Mouse (Mus musculus) kidney, adult 8-10 months (tissue): ENCODE results near the gene Cbx1.
A peak's percentile ranks its signal among the peaks of the same experiment; 100 is the strongest.
"Not testable (repeated sequence)": the region's sequence is repeated elsewhere in the genome, so short reads cannot be mapped to it uniquely, and the experiment has no call there.

ENCODE experiments used
- DNase-seq, 2 experiments: peaks; one replicate each; pipeline ENCODE4 v3.0.0; 2022

Cbx1 gene

DNA sequence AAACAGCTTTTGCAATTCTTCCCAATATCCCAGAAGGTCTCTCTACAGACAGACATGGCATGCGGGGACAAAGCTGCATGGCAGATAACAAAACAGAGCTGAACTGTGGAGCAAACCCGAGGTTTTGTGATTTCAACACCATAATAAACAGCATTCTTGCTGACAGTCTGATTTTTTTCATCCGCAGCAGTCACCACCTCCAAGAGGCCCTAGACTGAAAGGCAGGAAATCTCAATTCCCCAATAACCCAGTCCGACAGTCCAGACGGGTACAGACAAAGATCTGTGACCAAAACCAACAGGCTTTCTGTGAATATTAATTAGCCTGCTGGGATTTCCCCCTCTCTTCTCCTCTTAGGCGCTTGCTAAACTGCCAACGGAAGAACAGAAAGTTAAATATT, 13.3 kb upstream of the Cbx1 start:
- no peak for DNase-seq

DNA sequence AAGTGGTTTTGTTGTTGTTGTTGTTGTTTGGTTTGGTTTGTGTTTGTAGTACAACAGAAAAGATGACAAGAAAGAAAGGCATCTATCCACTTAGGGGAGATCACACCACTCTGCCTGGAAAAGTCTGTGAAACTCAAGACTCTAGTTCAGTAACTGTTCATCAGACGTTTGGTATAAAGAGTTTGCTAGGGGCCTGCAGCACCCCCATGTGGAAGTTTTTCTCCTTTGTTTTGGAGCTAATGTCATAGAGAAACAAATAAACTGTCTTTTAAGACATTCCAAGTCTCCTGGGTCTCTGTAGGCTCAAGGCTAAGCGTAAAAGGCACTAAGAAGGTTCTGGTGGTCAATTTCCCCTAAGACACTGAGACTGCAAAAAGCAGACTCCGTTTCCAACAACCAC, 12.9 kb upstream of the Cbx1 start:
- no peak for DNase-seq

DNA sequence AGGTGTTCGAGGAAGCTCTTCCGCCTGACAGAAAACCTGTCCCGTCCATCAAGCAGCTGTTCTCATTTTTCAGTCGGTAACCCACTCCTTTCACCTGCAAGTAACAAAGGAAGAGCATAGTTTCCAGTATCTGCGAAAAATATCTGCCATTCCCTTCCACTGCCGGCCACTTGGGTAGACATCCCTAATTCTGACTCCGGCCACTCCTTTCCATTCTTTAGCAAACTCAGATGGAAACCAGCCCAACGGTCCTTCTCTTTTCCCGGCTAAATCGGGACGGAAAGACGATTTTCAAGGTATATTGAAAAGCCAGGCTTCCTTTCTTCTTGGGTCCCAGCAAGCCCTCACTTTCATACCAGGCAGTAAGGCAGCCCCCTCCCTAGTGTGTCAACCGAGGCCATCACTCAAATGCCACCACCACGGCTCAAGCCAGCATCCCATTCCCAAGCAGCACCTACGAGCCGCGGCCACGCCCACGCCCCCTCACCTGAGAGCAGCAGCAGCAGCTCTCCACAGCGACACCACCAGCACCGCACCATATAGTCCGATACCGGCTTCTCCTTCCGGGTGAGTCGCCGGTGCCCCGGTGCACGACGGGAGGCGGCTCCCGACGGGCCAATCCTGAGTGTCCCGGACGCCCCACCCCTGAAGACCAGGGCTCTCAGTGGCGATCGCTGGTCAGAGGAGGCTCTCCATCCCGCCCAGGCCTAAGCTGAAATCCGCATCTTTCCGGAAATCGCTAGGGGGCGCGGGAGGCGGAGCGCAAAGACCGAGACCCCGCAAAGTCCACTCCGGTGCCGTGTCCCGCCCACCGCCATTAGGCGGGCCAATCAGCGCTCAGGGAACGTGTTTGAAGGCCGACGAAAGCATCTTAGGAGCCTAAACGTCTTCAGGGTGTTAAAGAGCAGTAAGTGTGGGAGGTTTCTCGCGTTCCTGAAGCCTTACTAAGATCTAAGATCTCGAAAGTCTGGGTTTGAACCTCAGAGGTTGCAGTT, 11.7 kb upstream of the Cbx1 start, which contains the start of gene Snx11:
Snx11 (minus strand) TSS at position 592 of the 995 bp plus-strand sequence.
- DNase-seq, result peak; percentile 100

GRCm38 (mm10) chr11:96778061-96778627, 10.8 kb upstream of the Cbx1 start:
- DNase-seq, result not testable (repeated sequence)

- no peak for DNase-seq
Measured at GRCm38 (mm10) chr11:96780306-96780705, 8.6 kb upstream of the Cbx1 start.

DNA sequence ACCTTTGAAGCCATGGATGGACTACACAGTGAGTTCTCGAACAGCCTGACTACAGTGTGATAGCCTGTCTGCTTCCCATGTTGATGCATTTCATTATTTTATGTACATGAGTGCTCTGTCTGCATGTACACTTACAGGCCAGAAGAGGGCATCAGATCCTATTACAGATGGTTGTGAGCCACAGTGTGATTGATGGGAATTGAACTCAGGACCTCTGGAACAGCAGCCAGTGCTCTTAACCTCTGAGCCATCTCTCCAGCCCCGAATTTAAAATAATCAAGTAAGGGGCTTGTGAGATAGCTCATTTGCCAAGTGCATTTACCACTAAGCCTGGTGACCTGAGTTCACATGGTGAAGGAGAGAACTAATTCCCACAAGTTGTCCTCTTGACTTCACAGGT, 7.5 kb upstream of the Cbx1 start:
- DNase-seq, result no peak

DNA sequence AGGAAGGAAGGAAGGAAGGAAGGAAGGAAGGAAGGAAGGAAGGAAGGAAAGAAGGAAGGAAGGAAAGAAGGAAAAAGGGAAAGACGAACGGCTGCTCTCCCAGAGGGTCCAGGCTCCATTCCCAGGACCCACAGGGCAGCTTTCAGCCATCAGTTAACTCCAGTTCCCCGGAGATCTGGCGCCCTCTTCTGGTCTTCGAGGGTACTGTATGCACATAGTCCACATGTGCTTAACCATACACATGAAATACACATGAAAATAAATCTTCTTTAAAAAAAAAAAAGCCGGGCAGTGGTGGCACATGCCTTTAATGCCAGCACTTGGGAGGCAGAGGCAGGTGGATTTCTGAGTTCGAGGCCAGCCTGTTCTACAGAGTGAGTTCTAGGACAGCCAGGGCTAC, 4.1 kb upstream of the Cbx1 start:
- peak; percentile 40 to 84 for DNase-seq

DNA sequence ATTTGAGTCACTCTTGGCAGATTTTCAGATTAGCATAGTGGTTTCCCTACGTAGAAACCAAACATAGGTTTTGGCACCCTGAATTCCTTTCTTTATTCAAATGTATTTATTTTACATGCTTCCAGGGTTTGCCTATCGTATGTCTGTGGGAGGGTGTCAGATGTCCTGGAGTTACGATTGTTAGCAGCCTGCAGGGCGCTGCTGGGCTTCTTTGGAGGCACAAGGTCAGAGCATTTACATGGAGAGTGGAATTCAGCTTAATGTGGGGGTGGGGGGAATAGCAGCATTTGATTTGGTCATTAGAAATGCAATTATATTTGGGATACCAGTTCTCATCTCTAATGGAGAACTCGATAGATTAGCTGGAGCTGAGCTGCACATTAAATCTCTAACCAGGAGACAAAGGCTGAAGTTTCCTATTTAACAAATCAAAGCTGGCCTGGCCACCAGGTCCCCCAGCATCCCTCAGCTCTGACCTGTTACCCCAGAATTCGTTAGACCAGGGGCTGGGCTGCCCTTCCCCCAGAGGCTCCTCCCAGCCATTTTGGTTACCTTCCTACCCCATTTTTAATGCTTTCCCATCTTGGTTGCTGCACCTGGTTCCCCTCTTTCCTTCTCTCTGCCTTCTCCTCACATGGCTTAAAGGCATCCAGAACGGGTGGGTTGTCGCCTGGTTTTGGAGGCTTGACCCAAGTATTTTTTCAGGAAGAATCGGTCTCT, 2.0 kb upstream of the Cbx1 start:
- DNase-seq, result no peak

- DNase-seq, result no peak
Measured at GRCm38 (mm10) chr11:96789990-96790389, 1.1 kb downstream of the Cbx1 start.

- DNase-seq, result no peak
Measured at GRCm38 (mm10) chr11:96790681-96791080, 1.8 kb downstream of the Cbx1 start.

GRCm38 (mm10) chr11:96795491-96795890, 6.6 kb downstream of the Cbx1 start:
- no peak for DNase-seq

DNA sequence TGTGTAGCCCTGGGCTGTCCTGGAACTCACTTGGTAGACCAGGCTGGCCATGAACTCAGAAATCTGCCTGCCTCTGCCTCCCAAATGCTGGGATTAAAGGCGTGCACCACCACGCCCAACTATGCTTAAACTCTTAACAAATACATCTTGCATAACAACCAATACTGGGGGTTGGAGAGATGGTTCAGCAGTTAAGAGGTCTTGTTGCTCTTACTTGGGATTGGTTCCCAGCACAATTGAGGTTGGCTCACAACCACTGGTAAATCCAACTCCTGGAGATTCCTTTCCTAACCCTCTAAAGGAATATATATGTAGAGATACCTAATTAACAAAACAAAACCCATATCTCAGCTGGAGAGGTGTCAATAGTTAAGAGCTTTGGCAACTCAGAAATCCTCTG, 7.2 kb downstream of the Cbx1 start:
- DNase-seq, result no peak

DNA sequence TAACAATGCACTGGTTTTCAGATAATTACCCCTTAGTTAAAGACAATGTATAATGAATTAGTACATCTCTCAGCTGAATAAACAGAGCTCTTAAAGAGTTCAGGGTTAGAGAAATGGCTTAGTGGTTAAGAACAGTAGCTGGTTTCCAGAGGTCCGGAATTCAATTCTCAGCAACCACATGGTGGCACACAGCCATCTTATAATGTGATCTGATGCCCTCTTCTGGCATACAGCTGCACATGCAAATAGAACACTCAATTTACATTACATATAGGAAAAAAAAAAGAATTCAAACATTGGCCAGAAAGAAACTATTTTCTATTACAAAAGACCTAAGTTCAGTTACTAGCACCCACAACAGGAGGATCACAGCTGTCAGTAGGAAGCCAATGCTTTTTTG, 7.7 kb downstream of the Cbx1 start:
- no peak for DNase-seq

DNA sequence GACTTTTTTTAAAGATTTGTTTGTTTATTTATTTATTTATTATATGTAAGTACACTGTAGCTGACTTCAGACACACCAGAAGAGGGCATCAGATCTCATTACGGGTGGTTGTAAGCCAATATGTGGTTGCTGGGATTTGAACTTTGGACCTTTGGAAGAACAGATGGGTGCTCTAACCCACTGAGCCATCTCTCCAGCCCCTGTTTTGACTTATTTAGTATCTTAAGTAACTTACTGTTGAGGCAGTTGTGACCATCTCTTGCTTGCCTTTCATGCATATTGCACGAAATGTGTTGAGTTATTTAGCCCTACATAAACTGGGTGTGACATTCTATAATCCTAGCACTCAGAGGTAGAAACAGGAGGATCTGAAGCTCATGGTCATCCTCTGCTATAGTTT, 10.6 kb downstream of the Cbx1 start:
- no peak for DNase-seq

DNA sequence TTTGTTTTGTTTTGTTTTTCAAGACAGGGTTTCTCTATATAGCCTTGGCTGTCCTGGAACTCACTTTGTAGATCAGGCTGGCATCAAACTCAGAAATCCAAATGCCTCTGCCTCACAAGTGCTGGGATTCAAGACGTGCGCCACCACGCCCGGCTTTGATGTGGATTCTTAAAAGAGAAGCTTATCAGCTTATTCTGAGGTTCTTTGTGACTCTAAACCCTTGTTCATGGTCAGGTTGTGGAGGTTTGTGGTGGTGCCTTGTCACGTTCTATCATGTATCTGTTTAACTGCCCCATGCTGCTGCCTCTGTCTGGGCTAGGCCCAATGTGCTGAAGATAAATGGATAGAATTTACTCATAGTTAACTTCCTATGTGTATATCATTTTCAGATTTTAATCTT, 16.7 kb downstream of the Cbx1 start:
- no peak for DNase-seq

DNA sequence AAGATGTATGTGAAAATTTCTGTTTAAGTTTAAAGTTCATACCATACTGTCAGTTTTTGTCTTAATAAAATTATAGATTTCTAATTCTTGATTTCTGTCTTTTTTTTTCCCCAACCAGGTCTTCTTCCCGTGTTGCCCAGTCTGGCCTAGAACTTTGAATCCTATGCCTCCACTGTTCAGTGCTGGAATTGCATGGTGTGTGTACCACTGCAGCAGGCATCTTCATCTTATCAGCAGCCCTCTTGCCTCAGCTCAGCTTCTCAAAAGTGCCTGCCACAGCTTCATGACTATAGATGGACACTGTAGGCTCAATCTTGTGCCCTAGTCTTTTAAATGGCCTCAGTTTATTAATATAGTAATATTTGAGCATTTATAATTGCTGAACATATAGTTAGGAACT, 19.1 kb downstream of the Cbx1 start:
- no peak for DNase-seq

- DNase-seq, result no peak
Measured at GRCm38 (mm10) chr11:96809562-96810235, 20.8 kb downstream of the Cbx1 start.

GRCm38 (mm10) chr11:96811188-96811587, 22.3 kb downstream of the Cbx1 start:
- DNase-seq, result not testable (repeated sequence)

DNA sequence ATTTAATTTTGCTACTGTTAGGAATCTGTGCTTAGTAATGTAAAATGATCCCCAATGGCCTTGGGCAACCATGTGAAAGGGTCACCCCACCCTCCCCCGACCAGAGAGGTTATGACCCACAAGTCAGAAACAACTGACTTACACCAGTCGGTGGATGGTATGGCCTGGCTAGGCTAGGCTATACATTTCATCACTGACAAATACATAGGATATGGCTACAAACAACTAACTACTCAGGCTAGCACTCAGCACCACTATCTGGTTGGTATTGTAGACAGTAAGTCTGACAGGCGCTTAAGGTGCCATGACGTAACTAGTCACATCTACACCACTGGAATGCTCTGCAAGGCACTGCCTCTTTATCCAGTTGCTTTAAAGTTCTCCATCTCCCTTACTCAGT, 24.5 kb downstream of the Cbx1 start:
- DNase-seq, result no peak

DNA sequence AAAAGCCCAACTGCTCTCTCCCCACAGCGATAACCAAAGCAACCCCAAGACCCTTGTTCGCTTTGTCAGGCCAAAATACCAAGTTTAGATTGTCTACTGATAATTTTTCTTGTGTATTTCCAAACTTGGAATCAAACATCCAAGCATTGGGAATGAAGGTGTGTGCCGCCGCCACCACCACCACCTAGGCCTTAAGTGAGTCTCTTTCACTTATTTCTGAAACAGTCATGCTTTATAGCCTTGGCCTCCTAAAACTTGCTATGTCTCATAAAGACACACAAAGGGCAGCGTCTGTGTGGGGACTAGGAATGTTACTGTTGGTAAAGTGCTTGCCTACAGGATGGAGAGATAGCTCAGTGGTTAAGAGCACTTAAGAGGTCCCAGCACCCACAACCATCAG, 25.0 kb downstream of the Cbx1 start:
- no peak for DNase-seq

DNA sequence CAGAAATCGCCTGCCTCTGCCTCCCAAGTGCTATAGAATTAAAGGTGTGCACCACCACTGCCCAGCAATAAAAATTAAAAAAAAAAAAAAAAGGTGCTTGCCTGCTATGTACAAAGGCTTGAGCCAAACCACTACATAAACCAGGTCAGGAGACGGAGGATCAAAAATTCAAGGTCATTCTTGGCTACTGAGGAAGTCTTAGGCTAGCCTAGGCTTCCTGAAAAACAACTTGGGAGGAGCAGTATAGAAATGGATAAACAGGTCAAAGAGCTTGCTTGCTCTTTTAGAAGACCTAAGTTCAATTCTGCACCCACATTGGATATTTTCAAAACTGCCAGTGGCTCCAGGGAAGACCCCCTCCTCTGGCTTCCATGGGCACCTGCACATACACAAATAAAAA, 25.5 kb downstream of the Cbx1 start:
- no peak for DNase-seq

DNA sequence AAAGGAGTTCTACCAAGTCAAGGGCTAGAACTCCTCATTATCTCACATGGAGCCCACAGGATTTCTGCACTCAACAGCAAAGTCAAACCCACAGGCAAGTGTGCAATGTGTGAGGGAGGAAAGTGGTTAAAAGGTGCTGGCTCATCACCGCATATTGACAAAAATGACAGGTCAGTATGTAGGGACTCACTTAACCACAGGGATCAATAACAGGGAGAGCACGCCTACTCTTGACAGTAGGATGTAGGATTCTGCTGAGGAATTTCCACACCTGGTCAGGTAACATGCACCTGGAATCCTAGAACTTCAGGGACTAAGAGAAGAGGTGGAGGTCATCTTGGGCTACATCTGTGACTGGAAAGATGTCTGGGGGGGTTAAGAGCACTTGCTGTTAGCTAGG, 27.0 kb downstream of the Cbx1 start:
- DNase-seq, result no peak

DNA sequence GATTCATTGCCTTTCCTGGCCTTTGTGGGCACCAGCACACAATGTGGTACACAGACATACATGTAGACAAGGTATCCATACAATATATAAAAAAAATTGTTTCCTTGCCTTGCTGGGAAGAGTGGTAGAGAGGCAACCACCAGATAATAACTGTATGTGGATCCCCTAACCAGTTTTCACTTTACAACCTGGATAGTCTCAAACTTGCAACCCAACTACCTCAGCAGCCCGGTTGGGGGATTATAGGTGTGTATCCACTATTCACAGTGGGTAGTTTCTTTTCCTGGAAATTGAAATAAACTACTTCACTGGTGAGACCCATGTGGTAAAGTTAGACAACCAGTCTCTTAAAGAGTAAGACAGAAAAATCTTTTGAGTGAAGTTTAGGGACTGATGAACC, 27.6 kb downstream of the Cbx1 start:
- no peak for DNase-seq
